Mouse (Mus musculus): ENCODE results near the gene Mcfd2. TPM values are rescaled to one million over a fixed set of nuclear protein-coding genes. Genes with fewer than 3 reads are reported as not detected.
"Not testable (repeated sequence)": the region's sequence is repeated elsewhere in the genome, so short reads cannot be mapped to it uniquely, and the experiment has no call there.

Gene Mcfd2
- polyA plus RNA-seq, 1 experiment from 2014 or later: 51.3 TPM

DNA sequence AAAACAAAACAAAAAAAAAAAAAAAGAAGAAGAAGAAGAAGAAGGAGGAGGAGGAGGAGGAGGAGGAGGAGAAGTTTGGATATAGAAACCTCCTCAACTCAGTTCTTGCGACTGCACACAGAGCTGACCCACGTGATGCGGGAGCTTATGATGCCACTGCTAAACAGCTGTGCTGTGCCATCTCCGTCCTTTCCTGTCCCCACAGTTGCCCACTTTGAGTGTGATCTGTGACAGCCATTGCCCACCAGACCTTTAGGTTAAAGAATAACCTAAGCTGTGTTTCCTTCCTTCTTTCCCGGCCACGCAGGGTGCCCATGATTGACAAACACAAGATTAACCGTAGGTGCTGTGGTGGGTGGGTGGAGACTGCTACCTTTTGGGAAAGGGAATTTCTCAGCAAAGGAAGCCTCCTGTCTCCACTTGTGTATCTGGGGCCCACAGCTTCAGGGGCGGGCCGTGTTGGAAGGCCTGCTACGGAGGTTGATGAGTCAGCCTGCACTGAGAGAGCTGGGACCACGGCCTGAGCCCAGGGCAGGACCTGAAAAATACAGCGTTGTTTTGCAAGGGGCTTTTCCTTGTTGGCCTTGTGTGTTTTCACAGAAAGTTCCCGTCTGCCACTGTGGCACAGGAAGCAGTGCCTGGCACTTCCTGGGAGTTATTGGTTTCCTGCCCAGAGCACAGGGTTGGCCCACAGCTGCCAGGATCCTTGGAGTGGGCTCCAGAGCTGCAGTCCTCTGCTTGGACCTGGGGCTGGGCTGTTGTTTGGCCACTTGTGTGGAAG is 36.5 kb upstream of the Mcfd2 start:
- H3K4me3 ChIP-seq: no peak overlapping the region
- H3K9ac ChIP-seq: no peak overlapping the region
- 19% methylated on average over 13 of the region's 13 CpGs for WGBS (ENCODE audit: insufficient replicate concordance)
- ATAC-seq: no peak
- H3K4me2 ChIP-seq: no peak overlapping the region
- H3K36me3 ChIP-seq: peaks cover 19% of the 10 kb centered on the region; the same call in 1 of the 2 replicates
- no peaks in the 10 kb centered on the region for H3K9me3 ChIP-seq (replicated peaks)
- peaks cover 38% of the 10 kb centered on the region for H3K4me1 ChIP-seq
- peak overlapping the region; percentile 48 for H3K27ac ChIP-seq
- H3K27me3 ChIP-seq (replicated peaks): no peaks in the 10 kb centered on the region

DNA sequence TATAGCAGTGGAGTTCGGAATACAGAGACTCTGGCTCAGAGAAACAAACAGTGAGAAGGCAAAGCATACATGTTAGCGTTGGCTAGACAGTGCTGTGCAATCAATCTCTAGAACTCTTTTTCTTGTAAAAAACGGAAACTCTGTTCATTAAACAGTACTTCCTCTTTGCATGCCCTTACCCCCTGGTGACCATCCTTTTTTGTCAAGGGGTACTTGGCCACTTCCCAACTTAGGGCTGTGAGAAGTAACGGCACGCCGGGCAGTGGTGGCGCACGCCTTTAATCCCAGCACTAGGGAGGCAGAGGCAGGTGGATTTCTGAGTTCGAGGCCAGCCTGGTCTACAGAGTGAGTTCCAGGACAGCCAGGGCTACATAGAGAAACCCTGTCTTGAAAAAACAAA is 35.9 kb upstream of the Mcfd2 start:
- not testable (repeated sequence) for H3K9me3 ChIP-seq (replicated peaks); H3K9ac ChIP-seq; H3K27me3 ChIP-seq (replicated peaks); H3K4me2 ChIP-seq; H3K4me3 ChIP-seq; ATAC-seq; H3K27ac ChIP-seq
- 54% methylated on average over 9 of the region's 9 CpGs for WGBS (ENCODE audit: insufficient replicate concordance)
- H3K4me1 ChIP-seq: peaks cover 38% of the 10 kb centered on the region
- peaks cover 16% of the 10 kb centered on the region; the same call in 1 of the 2 replicates for H3K36me3 ChIP-seq

DNA sequence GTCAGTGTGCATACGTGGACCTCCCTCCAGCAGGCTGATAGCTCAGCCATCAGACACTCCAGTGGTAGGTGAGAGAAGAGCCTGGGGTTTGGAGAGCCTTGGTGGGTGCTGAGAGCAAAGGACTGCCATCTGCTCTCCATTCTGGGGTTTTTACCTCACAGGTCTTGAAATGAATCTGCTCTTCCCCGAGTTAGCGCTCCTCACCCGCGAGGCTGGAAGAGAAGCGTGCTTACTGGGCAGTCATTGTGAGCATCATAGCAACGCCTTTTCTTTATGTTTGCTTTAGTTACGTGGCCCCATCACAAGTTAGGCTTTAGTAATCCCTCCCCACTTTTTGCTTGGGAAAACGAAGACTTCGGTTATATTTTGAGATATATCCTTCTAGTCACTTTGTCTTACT is 34.6 kb upstream of the Mcfd2 start:
- no peak overlapping the region for H3K4me2 ChIP-seq
- H3K4me1 ChIP-seq: peaks cover 50% of the 10 kb centered on the region
- H3K27me3 ChIP-seq (replicated peaks): no peaks in the 10 kb centered on the region
- no peaks in the 10 kb centered on the region for H3K9me3 ChIP-seq (replicated peaks)
- H3K27ac ChIP-seq: no peak overlapping the region
- H3K36me3 ChIP-seq: peaks cover 19% of the 10 kb centered on the region
- ATAC-seq: no peak
- 84% methylated on average over 10 of the region's 10 CpGs for WGBS (ENCODE audit: insufficient replicate concordance)
- H3K9ac ChIP-seq: no peak overlapping the region
- no peak overlapping the region for H3K4me3 ChIP-seq

DNA sequence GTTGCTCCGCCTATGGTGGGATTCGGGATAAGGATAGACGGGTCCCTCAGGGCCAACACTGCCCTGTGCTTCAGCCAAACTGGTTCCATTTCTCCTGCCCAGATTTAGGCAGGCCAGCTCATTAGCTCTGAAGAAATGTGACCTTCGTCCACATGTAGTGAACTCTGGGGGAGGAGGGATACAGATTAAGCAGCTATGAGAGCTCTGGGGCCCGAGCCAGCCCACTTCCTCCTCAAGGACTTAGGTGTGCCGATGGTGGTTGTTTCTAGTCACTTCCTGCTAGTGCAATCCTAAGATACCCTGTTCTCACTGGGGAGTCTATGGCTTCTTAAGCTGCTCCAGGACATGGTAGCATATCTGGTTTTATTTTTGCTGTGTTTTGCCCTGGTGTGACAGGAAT is 33.2 kb upstream of the Mcfd2 start:
- Histone ChIP-seq H3K9ac (no peak overlapping the region), H3K4me3 (no peak overlapping the region), H3K36me3 (peaks cover 33% of the 10 kb centered on the region), H3K9me3 (replicated peaks) (no peaks in the 10 kb centered on the region), H3K27me3 (replicated peaks) (no peaks in the 10 kb centered on the region), H3K4me2 (no peak overlapping the region), H3K27ac (no peak overlapping the region), H3K4me1 (peaks cover 54% of the 10 kb centered on the region)
- ATAC-seq: no peak
- 42% methylated on average over 6 of the region's 6 CpGs for WGBS (ENCODE audit: insufficient replicate concordance)

DNA sequence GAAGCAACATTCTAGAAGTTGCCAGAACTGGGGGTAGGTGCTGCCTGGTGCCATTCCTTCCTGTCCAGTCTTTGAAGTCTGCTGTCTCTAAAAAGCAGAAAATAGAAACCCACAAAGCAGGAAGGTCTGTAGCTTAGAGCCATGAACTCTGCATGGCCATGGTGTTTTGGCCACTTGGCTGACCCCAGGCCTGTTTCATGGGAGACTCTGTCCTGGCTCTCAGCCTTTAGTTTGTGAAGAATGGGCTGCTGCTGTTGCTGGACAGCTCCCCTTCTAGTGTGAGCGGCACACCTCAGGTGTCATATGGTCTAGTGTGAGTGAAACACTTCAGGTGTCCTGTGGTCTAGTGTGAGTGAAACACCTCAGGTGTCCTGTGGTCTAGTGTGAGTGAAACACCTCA is 31.0 kb upstream of the Mcfd2 start:
- H3K9me3 ChIP-seq (replicated peaks); H3K4me3 ChIP-seq; H3K27ac ChIP-seq; ATAC-seq; H3K9ac ChIP-seq; H3K27me3 ChIP-seq (replicated peaks); H3K4me2 ChIP-seq: not testable (repeated sequence)
- Histone ChIP-seq H3K36me3 (peaks cover 55% of the 10 kb centered on the region), H3K4me1 (peaks cover 39% of the 10 kb centered on the region)
- WGBS (ENCODE audit: insufficient replicate concordance): 80% methylated on average over 1 of the region's 1 CpGs

DNA sequence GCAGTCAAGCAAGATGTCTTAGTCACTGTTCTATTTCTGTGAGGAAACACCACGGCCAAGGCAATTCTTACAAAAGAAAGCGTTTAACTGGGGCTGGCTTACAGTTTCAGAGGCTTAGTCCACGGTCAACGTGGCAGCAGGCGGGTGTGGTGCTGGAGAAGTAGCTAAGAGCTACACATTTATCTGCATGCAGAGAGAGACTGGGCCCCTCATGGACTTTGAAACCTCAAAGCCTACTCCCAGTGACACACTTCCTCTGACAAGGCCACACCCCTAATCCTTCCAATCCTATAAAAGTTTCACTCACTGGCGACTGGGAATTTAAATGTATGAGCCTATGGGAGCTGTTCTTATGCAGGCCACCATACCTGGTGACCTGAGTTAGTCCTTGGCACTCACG is 30.0 kb upstream of the Mcfd2 start:
- peak; percentile 69 for ATAC-seq
- Histone ChIP-seq H3K27ac (no peak overlapping the region), H3K4me3 (no peak overlapping the region), H3K27me3 (replicated peaks) (no peaks in the 10 kb centered on the region), H3K4me2 (no peak overlapping the region), H3K9ac (no peak overlapping the region), H3K36me3 (peaks cover 55% of the 10 kb centered on the region), H3K4me1 (peaks cover 34% of the 10 kb centered on the region), H3K9me3 (replicated peaks) (no peaks in the 10 kb centered on the region)
- 59% methylated on average over 7 of the region's 7 CpGs for WGBS (ENCODE audit: insufficient replicate concordance)

DNA sequence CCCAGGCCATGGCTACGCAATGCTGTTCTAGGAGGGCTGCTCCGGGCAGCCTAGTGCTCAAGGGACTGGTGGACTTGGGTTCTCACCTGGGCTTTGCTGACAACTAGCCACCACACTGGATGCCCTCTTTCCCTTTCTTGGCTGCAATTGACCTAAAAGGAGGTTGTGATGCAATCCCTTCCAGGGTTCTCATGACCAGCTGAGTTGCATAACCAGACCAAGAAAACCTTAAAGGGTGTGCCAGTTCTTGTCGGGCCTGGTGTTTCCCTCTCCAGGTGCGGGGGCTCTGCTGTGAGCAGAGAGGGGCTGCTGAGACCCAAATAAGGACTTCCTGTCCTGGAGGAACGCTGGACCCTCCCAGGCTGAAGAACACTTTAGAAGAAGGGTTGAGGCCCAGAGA is 27.4 kb upstream of the Mcfd2 start:
- H3K9ac ChIP-seq: no peak overlapping the region
- 0 out of 2 replicates have a peak, but pooled peaks cover under 1% of the 10 kb centered on the region for H3K27me3 ChIP-seq (replicated peaks)
- H3K9me3 ChIP-seq (replicated peaks): no peaks in the 10 kb centered on the region
- H3K4me1 ChIP-seq: peaks cover 22% of the 10 kb centered on the region
- H3K4me3 ChIP-seq: no peak overlapping the region
- no peak overlapping the region for H3K4me2 ChIP-seq
- 74% methylated on average over 5 of the region's 5 CpGs for WGBS (ENCODE audit: insufficient replicate concordance)
- no peak overlapping the region for H3K27ac ChIP-seq
- peaks cover 55% of the 10 kb centered on the region for H3K36me3 ChIP-seq
- no peak for ATAC-seq

DNA sequence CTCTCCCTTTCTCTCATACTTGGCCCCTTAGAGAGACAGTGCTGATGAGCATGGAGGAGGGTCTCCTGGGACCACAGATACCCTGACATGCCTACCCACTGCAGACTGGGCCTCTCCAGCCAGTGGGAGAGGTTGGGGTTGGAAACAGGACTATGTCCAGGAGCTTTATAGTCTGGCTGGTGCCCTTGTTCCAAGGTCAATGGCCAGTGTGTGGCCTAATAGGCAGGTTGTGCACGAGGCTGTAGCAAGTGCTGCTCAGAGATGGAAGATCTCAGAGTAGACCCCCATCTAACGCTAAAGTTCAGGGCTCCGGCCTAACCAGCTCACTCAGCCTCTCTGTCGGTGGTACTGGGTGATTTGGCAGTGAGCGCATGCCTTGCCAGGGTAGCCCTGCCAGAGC is 26.0 kb upstream of the Mcfd2 start:
- H3K9ac ChIP-seq: no peak overlapping the region
- peaks cover 55% of the 10 kb centered on the region for H3K36me3 ChIP-seq
- H3K27me3 ChIP-seq (replicated peaks): 0 out of 2 replicates have a peak, but pooled peaks cover 3% of the 10 kb centered on the region
- H3K4me2 ChIP-seq: no peak overlapping the region
- H3K9me3 ChIP-seq (replicated peaks): no peaks in the 10 kb centered on the region
- ATAC-seq: no peak
- peaks cover 29% of the 10 kb centered on the region for H3K4me1 ChIP-seq
- WGBS (ENCODE audit: insufficient replicate concordance): 85% methylated on average over 5 of the region's 5 CpGs
- no peak overlapping the region for H3K27ac ChIP-seq
- no peak overlapping the region for H3K4me3 ChIP-seq

DNA sequence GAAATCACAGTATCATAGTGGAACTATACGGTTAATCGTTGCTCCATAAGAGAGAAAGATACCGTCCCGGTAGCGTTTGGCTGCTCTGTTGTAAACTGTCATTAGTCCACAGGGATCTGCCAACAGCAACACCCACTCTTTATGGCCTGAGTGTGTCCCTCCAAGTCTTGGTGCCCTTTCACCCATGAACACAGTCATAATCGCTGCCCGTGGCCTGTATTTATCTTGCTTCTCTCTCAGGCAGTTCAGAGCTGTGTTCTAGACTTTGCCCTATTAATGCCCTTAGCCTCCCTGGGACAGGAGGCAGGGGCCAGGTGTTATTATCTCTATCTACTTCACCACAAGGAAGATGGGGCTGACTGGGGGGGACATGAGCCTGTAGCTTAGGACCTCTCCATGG is 25.3 kb upstream of the Mcfd2 start:
- H3K4me2 ChIP-seq: no peak overlapping the region
- H3K27ac ChIP-seq: no peak overlapping the region
- no peaks in the 10 kb centered on the region for H3K9me3 ChIP-seq (replicated peaks)
- no peak for ATAC-seq
- 80% methylated on average over 7 of the region's 7 CpGs for WGBS (ENCODE audit: insufficient replicate concordance)
- 0 out of 2 replicates have a peak, but pooled peaks cover 3% of the 10 kb centered on the region for H3K27me3 ChIP-seq (replicated peaks)
- no peak overlapping the region for H3K9ac ChIP-seq
- H3K4me3 ChIP-seq: no peak overlapping the region
- peaks cover 29% of the 10 kb centered on the region for H3K4me1 ChIP-seq
- peaks cover 55% of the 10 kb centered on the region for H3K36me3 ChIP-seq

DNA sequence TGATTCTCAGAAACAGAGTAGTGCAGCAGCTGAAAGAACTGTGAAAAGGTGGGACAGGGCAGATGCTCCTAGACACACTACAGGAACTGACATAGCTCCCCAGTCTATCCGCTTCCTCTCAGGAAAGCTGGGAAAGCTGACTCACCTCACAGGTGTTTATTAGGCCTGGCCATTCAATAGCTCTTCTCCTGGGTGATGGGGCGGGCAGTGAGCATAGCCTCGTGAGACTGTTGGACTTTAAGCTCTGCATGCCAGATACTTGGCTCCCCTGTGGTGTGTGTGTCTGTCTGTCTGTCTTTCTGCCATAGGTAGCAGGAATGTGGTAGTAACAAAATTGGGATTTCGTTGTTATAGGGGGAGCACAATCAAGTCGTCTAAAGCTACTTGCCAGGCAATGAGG is 23.6 kb upstream of the Mcfd2 start:
- no peak overlapping the region for H3K9ac ChIP-seq
- H3K36me3 ChIP-seq: peaks cover 40% of the 10 kb centered on the region
- 76% methylated on average over 5 of the region's 5 CpGs for WGBS (ENCODE audit: insufficient replicate concordance)
- no peak overlapping the region for H3K4me2 ChIP-seq
- no peak for ATAC-seq
- no peaks in the 10 kb centered on the region for H3K9me3 ChIP-seq (replicated peaks)
- H3K27ac ChIP-seq: no peak overlapping the region
- no peak overlapping the region for H3K4me3 ChIP-seq
- H3K4me1 ChIP-seq: peaks cover 31% of the 10 kb centered on the region
- H3K27me3 ChIP-seq (replicated peaks): peaks cover 5% of the 10 kb centered on the region; the same call in 1 of the 2 replicates

DNA sequence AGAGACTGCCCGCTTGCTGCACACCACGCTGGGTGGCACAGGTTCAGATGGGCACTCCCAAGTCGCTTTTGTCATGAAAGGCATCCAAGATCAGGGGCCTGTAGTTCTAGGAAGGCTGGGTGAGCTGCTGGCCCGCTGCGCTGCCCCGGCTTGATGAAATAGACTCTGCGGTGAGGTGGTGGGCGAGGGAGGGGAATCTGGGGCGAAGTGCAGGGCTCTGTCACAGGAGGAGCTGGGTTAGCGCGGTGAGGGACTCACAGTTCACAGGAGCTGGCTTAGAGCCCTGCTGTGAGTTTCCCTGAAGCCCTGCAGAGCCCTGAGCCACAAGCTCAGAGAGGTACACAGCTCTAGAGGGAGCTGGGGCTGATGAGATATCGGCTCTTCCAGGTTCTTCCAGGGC is 22.4 kb upstream of the Mcfd2 start:
- H3K27ac ChIP-seq: no peak overlapping the region
- peaks cover 6% of the 10 kb centered on the region; the same call in 1 of the 2 replicates for H3K27me3 ChIP-seq (replicated peaks)
- H3K9me3 ChIP-seq (replicated peaks): no peaks in the 10 kb centered on the region
- no peak overlapping the region for H3K4me2 ChIP-seq
- no peak overlapping the region for H3K9ac ChIP-seq
- peaks cover 27% of the 10 kb centered on the region for H3K36me3 ChIP-seq
- ATAC-seq: no peak
- peaks cover 40% of the 10 kb centered on the region for H3K4me1 ChIP-seq
- 59% methylated on average over 12 of the region's 12 CpGs for WGBS (ENCODE audit: insufficient replicate concordance)
- no peak overlapping the region for H3K4me3 ChIP-seq

DNA sequence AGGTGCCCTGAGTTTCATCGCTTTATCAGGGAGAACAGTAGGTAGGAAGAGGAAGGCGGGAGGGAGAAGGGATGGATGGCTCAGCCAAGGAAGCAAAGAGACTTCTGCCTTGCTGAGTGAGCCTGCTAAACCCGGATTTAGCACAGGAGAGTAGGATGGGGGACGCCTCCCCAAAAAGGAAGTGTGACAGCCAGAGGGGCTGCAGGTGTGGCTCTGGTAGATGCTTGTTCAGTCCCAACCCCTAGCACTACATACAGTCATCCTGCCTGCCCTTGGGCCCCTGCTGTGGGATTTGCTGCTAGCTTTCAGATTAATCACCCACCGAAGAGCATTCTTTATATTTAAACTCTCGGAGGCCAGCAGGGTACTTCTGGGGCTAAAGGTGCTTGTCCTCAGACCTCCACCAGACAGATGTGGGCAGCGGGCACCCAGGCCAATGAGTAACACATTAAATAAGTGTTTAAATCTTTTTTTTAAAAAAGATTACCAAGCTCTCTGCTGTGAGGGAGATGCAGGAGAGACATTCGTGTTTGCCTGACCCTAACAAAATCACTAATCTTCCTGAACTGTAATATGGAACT is 21.6 kb upstream of the Mcfd2 start:
- no peak overlapping the region for H3K27ac ChIP-seq
- no peaks in the 10 kb centered on the region for H3K9me3 ChIP-seq (replicated peaks)
- peaks cover 19% of the 10 kb centered on the region for H3K36me3 ChIP-seq
- ATAC-seq: no peak
- H3K4me1 ChIP-seq: peaks cover 43% of the 10 kb centered on the region
- peaks cover 6% of the 10 kb centered on the region; the same call in 1 of the 2 replicates for H3K27me3 ChIP-seq (replicated peaks)
- no peak overlapping the region for H3K9ac ChIP-seq
- 70% methylated on average over 8 of the region's 8 CpGs for WGBS (ENCODE audit: insufficient replicate concordance)
- H3K4me3 ChIP-seq: no peak overlapping the region
- no peak overlapping the region for H3K4me2 ChIP-seq
